Mouse (Mus musculus): ENCODE measurements around the gene Thsd7b. TPM values are rescaled to one million over a fixed set of nuclear protein-coding genes. Genes with fewer than 3 reads are reported as not detected.

Thsd7b gene
- polyA plus RNA-seq, 1 experiment, result 0.75 TPM

- Histone ChIP-seq H3K27ac (ENCODE audit: control insufficient read depth, insufficient read depth, low read depth, low read length, poor library complexity) (no peak overlapping the region), H3K4me3 (replicated peaks; ENCODE audit: control insufficient read depth, low read depth, low read length) (no peak overlapping the region), H3K4me1 (ENCODE audit: control insufficient read depth, insufficient read depth, low read length) (no peaks in the 10 kb centered on the region)
- WGBS, result 64% methylated on average over 5 of the region's 5 CpGs
- no peak for TF ChIP-seq POLR2A (IDR thresholded peaks at IDR 0.05; ENCODE audit: borderline replicate concordance, control insufficient read depth, low read depth, low read length)
- TF ChIP-seq CTCF (IDR thresholded peaks at IDR 0.05; ENCODE audit: control insufficient read depth, insufficient read depth, low read length), result no peak
Measured at GRCm38 (mm10) chr1:129484266-129485031, 211.3 kb downstream of the Thsd7b start.

GRCm38 (mm10) chr1:129491136-129491535 is 218.0 kb downstream of the Thsd7b start:
- Histone ChIP-seq H3K4me1 (ENCODE audit: control insufficient read depth, insufficient read depth, low read length) (no peaks in the 10 kb centered on the region), H3K27ac (ENCODE audit: control insufficient read depth, insufficient read depth, low read depth, low read length, poor library complexity) (no peak overlapping the region), H3K4me3 (replicated peaks; ENCODE audit: control insufficient read depth, low read depth, low read length) (no peak overlapping the region)
- WGBS, result 75% methylated on average over 3 of the region's 3 CpGs
- no peak for TF ChIP-seq CTCF (IDR thresholded peaks at IDR 0.05; ENCODE audit: control insufficient read depth, insufficient read depth, low read length)
- TF ChIP-seq POLR2A (IDR thresholded peaks at IDR 0.05; ENCODE audit: borderline replicate concordance, control insufficient read depth, low read depth, low read length), result no peak

GRCm38 (mm10) chr1:129493929-129494328 is 220.8 kb downstream of the Thsd7b start:
- WGBS, result 65% methylated on average over 1 of the region's 1 CpGs
- no peak overlapping the region for H3K27ac ChIP-seq (ENCODE audit: control insufficient read depth, insufficient read depth, low read depth, low read length, poor library complexity)
- H3K4me1 ChIP-seq (ENCODE audit: control insufficient read depth, insufficient read depth, low read length), result no peaks in the 10 kb centered on the region
- no peak overlapping the region for H3K4me3 ChIP-seq (replicated peaks; ENCODE audit: control insufficient read depth, low read depth, low read length)
- TF ChIP-seq CTCF (IDR thresholded peaks at IDR 0.05; ENCODE audit: control insufficient read depth, insufficient read depth, low read length) (no peak), POLR2A (IDR thresholded peaks at IDR 0.05; ENCODE audit: borderline replicate concordance, control insufficient read depth, low read depth, low read length) (no peak)

GRCm38 (mm10) chr1:129501707-129502106 is 228.6 kb downstream of the Thsd7b start:
- no peak overlapping the region for H3K4me3 ChIP-seq (replicated peaks; ENCODE audit: control insufficient read depth, low read depth, low read length)
- no peaks in the 10 kb centered on the region for H3K4me1 ChIP-seq (ENCODE audit: control insufficient read depth, insufficient read depth, low read length)
- H3K27ac ChIP-seq (ENCODE audit: control insufficient read depth, insufficient read depth, low read depth, low read length, poor library complexity), result no peak overlapping the region
- TF ChIP-seq CTCF (IDR thresholded peaks at IDR 0.05; ENCODE audit: control insufficient read depth, insufficient read depth, low read length) (no peak), POLR2A (IDR thresholded peaks at IDR 0.05; ENCODE audit: borderline replicate concordance, control insufficient read depth, low read depth, low read length) (no peak)
- WGBS, result 57% methylated on average over 3 of the region's 3 CpGs

GRCm38 (mm10) chr1:129516379-129516778 is 243.3 kb downstream of the Thsd7b start:
- Histone ChIP-seq H3K4me1 (ENCODE audit: control insufficient read depth, insufficient read depth, low read length) (no peaks in the 10 kb centered on the region), H3K27ac (ENCODE audit: control insufficient read depth, insufficient read depth, low read depth, low read length, poor library complexity) (no peak overlapping the region), H3K4me3 (replicated peaks; ENCODE audit: control insufficient read depth, low read depth, low read length) (no peak overlapping the region)
- no peak for TF ChIP-seq CTCF (IDR thresholded peaks at IDR 0.05; ENCODE audit: control insufficient read depth, insufficient read depth, low read length)
- TF ChIP-seq POLR2A (IDR thresholded peaks at IDR 0.05; ENCODE audit: borderline replicate concordance, control insufficient read depth, low read depth, low read length), result no peak
- 74% methylated on average over 1 of the region's 1 CpGs for WGBS

- WGBS, result 88% methylated on average over 5 of the region's 5 CpGs
- no peaks in the 10 kb centered on the region for H3K4me1 ChIP-seq (ENCODE audit: control insufficient read depth, insufficient read depth, low read length)
- no peak overlapping the region for H3K27ac ChIP-seq (ENCODE audit: control insufficient read depth, insufficient read depth, low read depth, low read length, poor library complexity)
- TF ChIP-seq CTCF (IDR thresholded peaks at IDR 0.05; ENCODE audit: control insufficient read depth, insufficient read depth, low read length) (no peak), POLR2A (IDR thresholded peaks at IDR 0.05; ENCODE audit: borderline replicate concordance, control insufficient read depth, low read depth, low read length) (no peak)
- no peak overlapping the region for H3K4me3 ChIP-seq (replicated peaks; ENCODE audit: control insufficient read depth, low read depth, low read length)
Measured at GRCm38 (mm10) chr1:129519751-129520150, 246.6 kb downstream of the Thsd7b start.

- WGBS, result 66% methylated on average over 2 of the region's 2 CpGs
- H3K4me3 ChIP-seq (replicated peaks; ENCODE audit: control insufficient read depth, low read depth, low read length), result no peak overlapping the region
- TF ChIP-seq POLR2A (IDR thresholded peaks at IDR 0.05; ENCODE audit: borderline replicate concordance, control insufficient read depth, low read depth, low read length) (no peak), CTCF (IDR thresholded peaks at IDR 0.05; ENCODE audit: control insufficient read depth, insufficient read depth, low read length) (no peak)
- H3K4me1 ChIP-seq (ENCODE audit: control insufficient read depth, insufficient read depth, low read length), result no peaks in the 10 kb centered on the region
- no peak overlapping the region for H3K27ac ChIP-seq (ENCODE audit: control insufficient read depth, insufficient read depth, low read depth, low read length, poor library complexity)
Measured at GRCm38 (mm10) chr1:129526967-129527366, 253.9 kb downstream of the Thsd7b start.

- H3K27ac ChIP-seq (ENCODE audit: control insufficient read depth, insufficient read depth, low read depth, low read length, poor library complexity), result no peak overlapping the region
- no peaks in the 10 kb centered on the region for H3K4me1 ChIP-seq (ENCODE audit: control insufficient read depth, insufficient read depth, low read length)
- no peak for TF ChIP-seq CTCF (IDR thresholded peaks at IDR 0.05; ENCODE audit: control insufficient read depth, insufficient read depth, low read length)
- no peak for TF ChIP-seq POLR2A (IDR thresholded peaks at IDR 0.05; ENCODE audit: borderline replicate concordance, control insufficient read depth, low read depth, low read length)
- WGBS, result 88% methylated on average over 3 of the region's 3 CpGs
- no peak overlapping the region for H3K4me3 ChIP-seq (replicated peaks; ENCODE audit: control insufficient read depth, low read depth, low read length)
Measured at GRCm38 (mm10) chr1:129532206-129532605, 259.1 kb downstream of the Thsd7b start.

All from bone marrow, adult 2 months (tissue).